Mouse (Mus musculus) heart, adult 2 months (tissue): ENCODE results near the gene Rps29. TPM values are rescaled to one million over a fixed set of nuclear protein-coding genes. Genes with fewer than 3 reads are reported as not detected.

Experiments
- DNase-seq, 2 experiments: peaks; one replicate each; pipeline ENCODE4 v3.0.0; 2021
- H3K27ac ChIP-seq: fragments of 200-600 bp; 2 replicates; pipeline ENCODE4 v1.8.1; 2022
- H3K27me3 ChIP-seq: fragments of 200-500 bp; 2 replicates; pipeline ENCODE4 v1.6.1; 2012; ENCODE audit warnings: mild to moderate bottlenecking, low read length, inconsistent platforms, mixed read lengths; ENCODE audit not compliant: control insufficient read depth, insufficient read depth
- H3K36me3 ChIP-seq: fragments of 200-500 bp; 2 replicates; pipeline ENCODE4 v1.6.1; 2012; ENCODE audit warnings: low read length, inconsistent platforms; ENCODE audit not compliant: control insufficient read depth, insufficient read depth
- H3K4me1 ChIP-seq: fragments of 200-500 bp; 2 replicates; pipeline ENCODE4 v1.6.1; 2011; ENCODE audit warnings: low read length; ENCODE audit not compliant: control insufficient read depth, insufficient read depth
- H3K4me3 ChIP-seq: fragments of 200-600 bp; 2 replicates; pipeline ENCODE4 v1.8.1; 2022
- H3K79me2 ChIP-seq: fragments of 200-500 bp; replicated peaks from 2 replicates; pipeline ENCODE4 v1.6.1; 2012; ENCODE audit warnings: mild to moderate bottlenecking, inconsistent platforms, low read length, moderate library complexity, mixed read lengths; ENCODE audit not compliant: control insufficient read depth, insufficient read depth
- H3K9ac ChIP-seq: fragments of 200-500 bp; 2 replicates; pipeline ENCODE4 v1.6.1; 2012; ENCODE audit warnings: low read depth, mild to moderate bottlenecking, control low read depth, inconsistent platforms, low read length, mixed read lengths
- CTCF ChIP-seq: fragments of 200-600 bp; IDR thresholded peaks from 2 replicates; pipeline ENCODE4 v1.8.1; 2022; ENCODE audit warnings: antibody characterized with exemption, mild to moderate bottlenecking, moderate library complexity
- EP300 ChIP-seq: fragments of 200-500 bp; IDR thresholded peaks from 2 replicates; pipeline ENCODE4 v1.6.1; 2011; ENCODE audit warnings: low read depth, low read length, control low read depth; ENCODE audit not compliant: insufficient read depth
- POLR2A ChIP-seq: fragments of 200-500 bp; IDR thresholded peaks from 2 replicates; pipeline ENCODE4 v1.6.1; 2011; ENCODE audit warnings: mild to moderate bottlenecking, low read depth, low read length, control low read depth; ENCODE audit not compliant: insufficient read depth
- whole genome bisulfite sequencing: fragments of 180-500 bp; shearing (Covaris S2); methylation state at CpG from one replicate; pipeline ENCODE4 v1.1.7; 2018; 5-methylcytosine and 5-hydroxymethylcytosine counted together
- intact Hi-C: fragments of 180-260 bp; cut with DNase I; formaldehyde crosslinking; loops from one replicate; pipeline ENCODE4 v1.15.1; 2025
- polyA plus RNA-seq: library from polyadenylated mRNA; depleted of rRNA; stranded (reverse); fragments of >200 nt; gene quantifications from 2 replicates; pipeline ENCODE4 v1.2.3, GENCODE M21; 2012
- total RNA-seq, 2 experiments: library from RNA; stranded (reverse); gene quantifications; 2 replicates each; pipeline ENCODE4 v1.2.3; 2021

The Rps29 gene
- total and polyA plus RNA-seq, 3 experiments: 1,207 to 1,535 (median 1,353) TPM

DNA sequence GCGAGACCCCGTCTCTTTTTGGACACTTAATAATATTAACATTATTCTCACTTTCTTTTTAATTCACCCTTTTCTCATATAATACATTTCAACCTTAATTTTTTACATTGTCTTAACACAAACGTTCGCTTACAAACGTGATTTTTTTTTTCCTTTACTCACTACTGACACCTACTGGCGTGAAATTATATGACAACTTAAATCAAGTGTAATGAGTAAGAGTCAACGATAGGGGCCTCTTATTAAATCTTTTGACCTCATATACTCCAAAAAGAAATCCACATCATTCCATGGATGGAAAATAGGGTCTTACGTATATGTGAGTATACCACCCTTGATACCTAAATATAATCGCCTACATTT, 573 bp upstream of the Rps29 start:
- DNase-seq: peak; percentile 28 to 36
- no peak for TF ChIP-seq EP300
- TF ChIP-seq CTCF: peak; percentile 85
- no peak overlapping the region for H3K9ac ChIP-seq
- peak overlapping the region; percentile 52; the same call in 1 of the 2 replicates for H3K27ac ChIP-seq
- no peak overlapping the region for H3K4me3 ChIP-seq
- no peaks in the 10 kb centered on the region for H3K79me2 ChIP-seq
- 3% methylated on average over 9 of the region's 9 CpGs for WGBS
- intact Hi-C loops: loop anchor here (2.0 kb wide), 1 partner anchor 25 kb away; the partner anchor contains the start of genes Mgat2 and Rpl36al
- no peaks in the 10 kb centered on the region for H3K27me3 ChIP-seq
- H3K36me3 ChIP-seq: peaks cover 16% of the 10 kb centered on the region
- peaks cover 3% of the 10 kb centered on the region; the same call in 1 of the 2 replicates for H3K4me1 ChIP-seq

DNA sequence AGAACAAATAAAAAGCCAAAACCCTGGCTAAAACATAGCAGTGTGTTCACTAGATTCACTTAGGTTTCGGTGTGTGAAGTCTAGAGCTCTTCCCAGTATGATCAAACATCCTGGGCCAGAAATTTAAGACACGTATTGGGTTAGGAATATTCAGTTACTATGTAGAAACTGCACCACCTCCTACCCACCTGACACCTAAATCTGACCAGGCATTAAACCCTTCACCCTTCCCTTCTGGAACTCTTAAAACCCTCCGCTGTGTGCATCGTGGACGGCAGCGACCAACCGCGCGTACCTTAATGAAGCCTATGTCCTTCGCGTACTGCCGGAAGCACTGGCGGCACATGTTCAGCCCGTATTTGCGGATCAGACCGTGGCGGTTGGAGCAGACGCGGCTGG, 621 bp downstream of the Rps29 start:
- intact Hi-C loops: loop anchor here (2.0 kb wide), 1 partner anchor 26 kb away; the partner anchor contains the start of genes Mgat2 and Rpl36al
- TF ChIP-seq POLR2A (no peak), EP300 (no peak), CTCF (no peak)
- H3K27ac ChIP-seq: peak overlapping the region; percentile 96
- H3K36me3 ChIP-seq: peaks cover 16% of the 10 kb centered on the region
- peaks cover 3% of the 10 kb centered on the region; the same call in 1 of the 2 replicates for H3K4me1 ChIP-seq
- no peaks in the 10 kb centered on the region for H3K27me3 ChIP-seq
- peak overlapping the region; percentile 79 for H3K4me3 ChIP-seq
- WGBS: under 1% methylated on average over 19 of the region's 19 CpGs
- no peak for DNase-seq
- H3K79me2 ChIP-seq: no peaks in the 10 kb centered on the region
- peak overlapping the region; percentile 73 for H3K9ac ChIP-seq

DNA sequence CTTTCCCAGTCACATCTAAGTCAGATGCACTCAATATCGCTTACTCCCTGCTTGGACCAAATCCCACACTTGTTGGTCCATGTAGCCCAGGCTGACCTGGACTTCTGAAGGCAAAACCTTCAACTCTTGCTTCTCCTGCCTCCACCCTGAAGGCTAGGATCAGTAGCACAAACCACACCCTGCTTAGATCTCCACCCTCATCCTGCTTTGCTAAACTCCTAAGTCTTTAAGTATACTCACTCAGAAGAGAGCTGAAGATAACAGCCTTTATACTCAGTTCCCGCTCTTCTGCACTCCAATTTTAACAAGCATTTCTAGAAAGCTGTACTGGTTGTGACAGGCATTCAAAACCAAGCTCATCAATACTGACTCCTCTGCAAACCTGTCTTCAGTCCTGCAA, 1.9 kb downstream of the Rps29 start:
- Histone ChIP-seq H3K36me3 (peaks cover 16% of the 10 kb centered on the region), H3K79me2 (no peaks in the 10 kb centered on the region), H3K9ac (no peak overlapping the region), H3K4me1 (peaks cover 3% of the 10 kb centered on the region; the same call in 1 of the 2 replicates), H3K27ac (no peak overlapping the region), H3K27me3 (no peaks in the 10 kb centered on the region), H3K4me3 (no peak overlapping the region)
- 96% methylated on average over 2 of the region's 2 CpGs for WGBS
- intact Hi-C loops: no loop called here
- TF ChIP-seq POLR2A (0 out of 2 replicates have a peak, but pooled peaks have one; percentile 26), EP300 (no peak), CTCF (no peak)
- no peak for DNase-seq

DNA sequence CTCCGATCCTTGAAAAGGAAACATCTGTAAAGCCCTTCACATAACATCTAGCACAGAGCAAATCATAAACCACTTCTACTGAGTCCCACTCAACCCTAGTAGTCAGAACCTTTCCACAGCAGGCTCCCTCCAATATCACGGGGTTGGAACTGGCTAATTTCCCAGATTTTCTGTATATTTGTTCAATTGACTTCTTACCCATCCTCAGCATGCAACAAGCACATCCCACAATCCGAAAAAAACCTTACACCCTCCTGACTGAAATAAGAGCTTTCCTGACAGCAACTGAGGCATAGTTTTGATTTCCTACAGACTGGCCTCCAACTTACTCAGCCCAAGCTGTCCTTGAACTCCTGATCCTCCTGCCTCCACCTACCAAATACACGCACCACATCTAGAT, 2.5 kb downstream of the Rps29 start:
- Histone ChIP-seq H3K4me3 (no peak overlapping the region), H3K4me1 (peaks cover 3% of the 10 kb centered on the region; the same call in 1 of the 2 replicates), H3K9ac (no peak overlapping the region), H3K79me2 (no peaks in the 10 kb centered on the region), H3K36me3 (peaks cover 16% of the 10 kb centered on the region), H3K27ac (no peak overlapping the region), H3K27me3 (no peaks in the 10 kb centered on the region)
- 85% methylated on average over 4 of the region's 4 CpGs for WGBS
- no peak for DNase-seq
- intact Hi-C loops: no loop called here
- TF ChIP-seq CTCF: no peak
- TF ChIP-seq EP300: no peak
- TF ChIP-seq POLR2A: no peak

DNA sequence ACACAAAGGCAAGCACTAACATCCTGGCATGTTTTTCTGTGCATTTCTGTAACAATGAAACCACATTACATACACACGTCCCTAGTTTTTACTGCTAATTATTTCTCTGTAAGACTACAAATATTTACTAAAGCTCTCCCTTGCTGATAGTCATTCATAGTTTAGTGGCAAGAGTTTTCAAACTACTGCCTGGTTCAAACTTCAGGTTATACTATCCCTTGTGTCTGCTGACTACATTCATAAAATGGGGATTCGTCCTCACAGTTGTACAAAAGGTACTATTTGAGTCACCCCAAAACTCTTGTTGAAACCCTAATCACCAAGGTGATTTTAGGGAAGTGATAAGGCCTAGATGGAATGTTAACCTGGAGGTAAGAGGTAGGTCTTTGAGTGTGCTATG, 3.1 kb downstream of the Rps29 start:
- Histone ChIP-seq H3K79me2 (no peaks in the 10 kb centered on the region), H3K27me3 (no peaks in the 10 kb centered on the region), H3K27ac (no peak overlapping the region), H3K4me1 (peaks cover 3% of the 10 kb centered on the region; the same call in 1 of the 2 replicates), H3K4me3 (no peak overlapping the region), H3K36me3 (peaks cover 16% of the 10 kb centered on the region), H3K9ac (no peak overlapping the region)
- intact Hi-C loops: no loop called here
- TF ChIP-seq EP300 (no peak), CTCF (no peak), POLR2A (no peak)
- no peak for DNase-seq
- 77% methylated on average over 2 of the region's 2 CpGs for WGBS

DNA sequence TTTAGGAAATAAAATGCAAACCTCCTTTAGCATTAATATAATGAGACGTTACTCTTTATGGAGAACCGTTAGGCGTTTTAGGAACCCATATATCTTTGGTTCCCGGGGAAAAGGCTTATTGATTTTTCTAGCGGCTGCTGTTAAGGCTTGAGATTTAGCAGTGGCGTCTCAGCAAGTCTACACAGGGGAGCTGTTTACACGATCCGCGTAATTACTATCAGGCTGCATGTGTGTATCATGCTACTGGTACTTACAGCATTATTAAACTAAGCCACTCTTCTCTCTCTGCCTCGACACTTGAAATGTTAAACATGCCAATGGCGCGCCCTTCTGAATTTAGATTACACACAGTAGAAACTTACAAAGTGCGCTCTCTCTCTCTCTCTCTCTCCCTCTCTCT, 8.9 kb downstream of the Rps29 start:
- no peak for DNase-seq
- TF ChIP-seq EP300 (no peak), POLR2A (no peak), CTCF (no peak)
- Histone ChIP-seq H3K9ac (no peak overlapping the region), H3K27ac (no peak overlapping the region), H3K4me1 (no peaks in the 10 kb centered on the region), H3K36me3 (no peaks in the 10 kb centered on the region), H3K27me3 (no peaks in the 10 kb centered on the region), H3K79me2 (no peaks in the 10 kb centered on the region), H3K4me3 (no peak overlapping the region)
- intact Hi-C loops: no loop called here
- 82% methylated on average over 13 of the region's 13 CpGs for WGBS
